Mouse (Mus musculus) heart, embryonic 14.5 days (tissue): ENCODE measurements around the gene Chst10. TPM values are rescaled to one million over a fixed set of nuclear protein-coding genes. Genes with fewer than 3 reads are reported as not detected.

Experiments
- polyA plus RNA-seq: library from polyadenylated mRNA; unstranded; fragments of >200 nt; fragmentation: Nextera tagmentation; extraction: Ambion mirVana; gene quantifications from 2 replicates; pipeline ENCODE4 v1.2.1, GENCODE M21; 2014

Gene Chst10
- polyA plus RNA-seq, 1 experiment from 2014 or later: 2.8 TPM

Other genes with a start within 250 kb of the Chst10 start
- 2.4 and 4.1 TPM in 2 replicates for gene Aff3, start 233.2 kb downstream of the Chst10 start, polyA plus RNA-seq
- gene Lonrf2, start 61.5 kb downstream of the Chst10 start, polyA plus RNA-seq: 0.84 and 0.93 TPM in 2 replicates
- gene Nms, start 41.0 kb upstream of the Chst10 start, polyA plus RNA-seq: not detected in 2 replicates
- gene Pdcl3, start 87.4 kb upstream of the Chst10 start, polyA plus RNA-seq: 115 and 127 TPM in 2 replicates